Mouse (Mus musculus) monocyte, adult 5-6 weeks (primary cell): ENCODE measurements around the gene Grk4. TPM values are rescaled to one million over a fixed set of nuclear protein-coding genes. Genes with fewer than 3 reads are reported as not detected.

ENCODE experiments used
- total RNA-seq: library from RNA; stranded (forward); fragments of 200-1000, 200-491, 200-594 nt; gene quantifications from 3 replicates; pipeline ENCODE4 v1.2.3, GENCODE M21; 2017

The Grk4 gene
- total RNA-seq, 1 experiment from 2014 or later = 12.9 TPM

Other genes with a start within 250 kb of the Grk4 start
- 62.3 to 78.2 TPM (median 78.0 TPM) in 3 replicates for gene Tnip2, start 146.4 kb upstream of the Grk4 start, total RNA-seq
- 80.1 to 108 TPM (median 88.7 TPM) in 3 replicates for gene Sh3bp2, start 134.5 kb upstream of the Grk4 start, total RNA-seq
- gene Add1, start 86.7 kb upstream of the Grk4 start, total RNA-seq = 174 to 248 TPM (median 209 TPM) in 3 replicates
- gene Mfsd10, start 23.2 kb upstream of the Grk4 start, total RNA-seq = 15.7 to 30.7 TPM (median 20.2 TPM) in 3 replicates
- gene Nop14, start 231 bp upstream of the Grk4 start, total RNA-seq = 25.9 to 45.2 TPM (median 38.6 TPM) in 3 replicates
- 19.1 to 39.8 TPM (median 19.7 TPM) in 3 replicates for gene Htt, start 101.4 kb downstream of the Grk4 start, total RNA-seq
- gene Msantd1, start 247.6 kb downstream of the Grk4 start, total RNA-seq = 0.29 TPM in 1 of 3 replicates, not detected in the others